Mouse (Mus musculus) urinary bladder, postnatal 0 days (tissue): ENCODE measurements around the gene Zfp867. TPM values are rescaled to one million over a fixed set of nuclear protein-coding genes. Genes with fewer than 3 reads are reported as not detected.

ENCODE experiments used
- polyA plus RNA-seq: library from polyadenylated mRNA; unstranded; fragments of >200 nt; fragmentation: Nextera tagmentation; extraction: Ambion mirVana; gene quantifications from 2 replicates; pipeline ENCODE4 v1.2.1, GENCODE M21; 2015

The Zfp867 gene
- 4.6 and 4.9 TPM in 2 replicates for polyA plus RNA-seq

DNA sequence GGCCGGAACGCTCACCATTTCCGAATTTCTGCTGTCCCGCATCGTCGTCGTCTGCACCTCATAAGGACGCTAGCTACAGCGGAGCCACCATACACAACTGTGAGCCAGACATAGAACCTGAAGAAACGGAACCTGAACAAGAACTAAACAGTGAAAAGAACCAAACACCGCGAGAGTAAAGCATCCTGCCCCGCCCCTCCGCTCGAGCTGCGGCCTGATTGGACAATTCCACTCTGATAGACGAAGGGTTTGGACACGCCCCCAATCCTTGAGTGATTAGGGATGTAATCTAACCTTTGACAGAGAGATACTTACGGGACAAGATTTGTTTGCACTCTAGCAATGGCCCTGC is at the start of gene Zfp867:
Gene Zfp867, minus strand, starts transcription at position 149 of the 352 bp plus-strand sequence.

DNA sequence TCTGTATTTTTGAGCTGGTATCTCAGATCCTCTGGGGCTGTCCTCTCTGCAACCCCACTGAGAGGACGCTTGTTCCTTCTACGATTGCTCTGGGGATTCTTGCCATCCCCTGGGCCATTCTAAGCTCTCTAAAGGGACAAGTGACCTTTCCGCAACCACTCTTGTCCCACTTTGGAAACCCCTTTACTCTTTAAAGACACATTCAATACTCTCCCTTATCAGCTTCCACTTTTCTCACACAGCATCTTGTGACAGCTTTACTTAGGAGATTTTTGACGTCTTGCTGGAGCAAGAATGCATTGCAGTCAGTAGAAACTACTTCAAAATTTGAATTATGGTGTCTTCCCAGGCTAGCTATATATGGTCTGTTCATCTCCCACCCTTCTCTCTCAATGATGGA is 21.2 kb downstream of the Zfp867 start, which contains the start of gene Snap47:
Gene Snap47, minus strand, starts transcription at position 101 of the 400 bp plus-strand sequence.

GRCm38 (mm10) chr11:59449741-59450229 is 22.5 kb downstream of the Zfp867 start, which contains the start of gene Jmjd4:
Gene Jmjd4 (plus strand): TSS chr11:59450045.

Other genes starting within 250 kb of the Zfp867 start
- 555 and 614 TPM in 2 replicates for gene Arf1, start 244.2 kb downstream of the Zfp867 start, polyA plus RNA-seq
- 0.05 TPM in 1 of 2 replicates, not detected in the other for gene Wnt3a, start 181.7 kb downstream of the Zfp867 start, polyA plus RNA-seq
- gene Wnt9a, start 165.5 kb downstream of the Zfp867 start, polyA plus RNA-seq: 9.9 and 11.7 TPM in 2 replicates
- 0.10 TPM in 1 of 2 replicates, not detected in the other for gene Prss38, start 96.8 kb downstream of the Zfp867 start, polyA plus RNA-seq
- 6.0 and 6.1 TPM in 2 replicates for gene Jmjd4, start 22.4 kb downstream of the Zfp867 start, polyA plus RNA-seq
- gene Snap47, start 21.3 kb downstream of the Zfp867 start, polyA plus RNA-seq: 62.6 and 71.1 TPM in 2 replicates
- gene Zkscan17, start 54.3 kb upstream of the Zfp867 start, polyA plus RNA-seq: 8.8 and 10.8 TPM in 2 replicates
- gene Nlrp3, start 69.1 kb upstream of the Zfp867 start, polyA plus RNA-seq: 0.22 and 0.47 TPM in 2 replicates
- gene Olfr222, start 103.8 kb upstream of the Zfp867 start, polyA plus RNA-seq: not detected in 2 replicates
- gene Olfr223, start 120.8 kb upstream of the Zfp867 start, polyA plus RNA-seq: not detected in 2 replicates
- 51.5 and 59.3 TPM in 2 replicates for gene Mprip, start 188.8 kb upstream of the Zfp867 start, polyA plus RNA-seq